9 mouse cellular contexts compared by ENCODE assay signal in the genomic region with DNA sequence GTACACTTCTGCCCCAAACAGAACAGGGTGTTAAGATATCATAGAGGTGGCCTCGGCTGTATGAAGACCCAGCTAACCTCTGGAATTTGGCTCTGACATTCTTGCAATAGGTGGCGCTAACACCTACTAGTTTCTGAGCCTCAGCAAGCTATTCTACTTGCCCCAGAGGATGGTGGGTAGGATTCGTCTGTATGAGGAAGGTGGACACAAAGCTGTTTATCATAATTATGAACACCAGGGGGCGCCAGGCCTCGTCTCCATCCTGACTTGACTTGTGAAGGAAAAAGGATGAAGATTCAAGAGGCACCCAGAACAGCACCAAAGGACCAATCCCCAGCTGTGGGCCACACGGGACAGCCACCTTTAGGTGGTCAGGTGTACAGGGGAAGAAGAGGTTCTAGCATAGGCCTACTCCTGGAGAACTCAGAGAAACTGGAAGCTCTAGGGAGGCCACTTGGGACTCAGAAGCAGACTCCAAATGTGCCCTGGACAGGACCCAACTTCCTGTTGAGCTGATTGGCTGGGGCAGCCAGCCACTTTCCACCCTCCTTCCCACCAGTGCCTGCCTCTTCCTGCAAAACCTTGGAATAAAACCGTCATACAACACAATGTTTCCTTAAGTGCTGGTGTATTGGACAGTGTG. TPM values are rescaled to one million over a fixed set of nuclear protein-coding genes. Genes with fewer than 3 reads are reported as not detected.
A peak's percentile ranks its signal among the peaks of the same experiment; 100 is the strongest.
DNase-seq lines count a peak whose midpoint lies in the region; ATAC-seq and TF ChIP-seq lines count a peak whose summit lies in the region.
"Had no signal": no experiment of that assay in that cellular context is flagged by ENCODE, and none has a peak within 500 bp of the region (broad histone marks: within the 10 kb centered on the region; RNA-seq: fewer than 3 reads in every experiment).

No protein-coding gene starts in this region.

- no peaks in the 10 kb centered on the region for H3K27me3 ChIP-seq in hindbrain, embryonic 10.5 days (ENCODE audit: insufficient read depth, poor library complexity, severe bottlenecking)
- no peaks in the 10 kb centered on the region for H3K27me3 ChIP-seq in hindbrain, embryonic 12.5 days
- H3K27me3 ChIP-seq in G1E (ENCODE audit: insufficient read depth, low read length) = no peaks in the 10 kb centered on the region
- no peaks in the 10 kb centered on the region for H3K27me3 ChIP-seq in midbrain, postnatal 0 days (ENCODE audit: insufficient read depth, low read length)
- H3K27me3 ChIP-seq: limb, embryonic 13.5 days had no signal

- H3K9ac ChIP-seq in hindbrain, embryonic 12.5 days = no peak overlapping the region
- no peak overlapping the region for H3K9ac ChIP-seq in midbrain, postnatal 0 days (replicated peaks; ENCODE audit: low read length, poor library complexity, severe bottlenecking)
- H3K9ac ChIP-seq: limb, embryonic 13.5 days had no signal

- H3K36me3 ChIP-seq in hindbrain, embryonic 10.5 days = no peaks in the 10 kb centered on the region
- no peaks in the 10 kb centered on the region for H3K36me3 ChIP-seq in hindbrain, embryonic 12.5 days
- H3K36me3 ChIP-seq in G1E (replicated peaks) = no peaks in the 10 kb centered on the region
- no peaks in the 10 kb centered on the region for H3K36me3 ChIP-seq in midbrain, postnatal 0 days (ENCODE audit: insufficient read depth, low read length)
- H3K36me3 ChIP-seq: limb, embryonic 13.5 days had no signal

- ATAC-seq in hindbrain, embryonic 12.5 days (ENCODE audit: low FRiP score) = no peak
- no peak; the same call in 1 of the 2 replicates for ATAC-seq in G1E (ENCODE audit: extremely low read depth, insufficient number of reproducible peaks, low FRiP score, poor library complexity, severe bottlenecking)
- no peak for ATAC-seq in midbrain, postnatal 0 days (ENCODE audit: low FRiP score)

- peak; percentile 42 for DNase-seq in hindbrain, embryonic 10.5 days (ENCODE audit: low spot score)
- peak; percentile 19 for DNase-seq in G1E (ENCODE audit: low spot score)
- peak; percentile 20 for DNase-seq in cerebellum, adult 9-11 months
- DNase-seq in heart, adult 9 months (ENCODE audit: low spot score in 2 of 2) = peak; percentile 71 to 80
- peak; percentile 29 to 55 for DNase-seq in left cerebral cortex, adult 18-20 months (ENCODE audit: low spot score in 2 of 2)
- peak; percentile 48 for DNase-seq in midbrain, postnatal 0 days (ENCODE audit: low spot score)
- peak; percentile 69 for DNase-seq in testis, postnatal 10 days (ENCODE audit: low spot score)

- no peaks in the 10 kb centered on the region for H3K4me1 ChIP-seq in hindbrain, embryonic 10.5 days (replicated peaks)
- no peaks in the 10 kb centered on the region for H3K4me1 ChIP-seq in hindbrain, embryonic 12.5 days
- no peaks in the 10 kb centered on the region for H3K4me1 ChIP-seq in G1E (ENCODE audit: insufficient read depth, low read depth, low read length)
- 0 out of 2 replicates have a peak, but pooled peaks cover 3% of the 10 kb centered on the region for H3K4me1 ChIP-seq in midbrain, postnatal 0 days (ENCODE audit: insufficient read depth, low read length)

- no peak for TF ChIP-seq CTCF in G1E (IDR thresholded peaks at IDR 0.05; ENCODE audit: low read depth, low read length)
- peak; percentile 59 for TF ChIP-seq CTCF in midbrain, postnatal 0 days (IDR thresholded peaks at IDR 0.05)

- H3K9me3 ChIP-seq in hindbrain, embryonic 10.5 days = no peaks in the 10 kb centered on the region
- H3K9me3 ChIP-seq in hindbrain, embryonic 12.5 days (replicated peaks) = no peaks in the 10 kb centered on the region
- H3K9me3 ChIP-seq in G1E (replicated peaks) = no peaks in the 10 kb centered on the region
- no peaks in the 10 kb centered on the region for H3K9me3 ChIP-seq in midbrain, postnatal 0 days (ENCODE audit: low read length)
- H3K9me3 ChIP-seq: limb, embryonic 13.5 days had no signal

- H3K4me3 ChIP-seq in hindbrain, embryonic 10.5 days = no peak overlapping the region
- no peak overlapping the region for H3K4me3 ChIP-seq in hindbrain, embryonic 12.5 days
- no peak overlapping the region for H3K4me3 ChIP-seq in G1E (ENCODE audit: low read depth, low read length)
- no peak overlapping the region for H3K4me3 ChIP-seq in midbrain, postnatal 0 days (ENCODE audit: low read depth, low read length)
- H3K4me3 ChIP-seq: limb, embryonic 13.5 days had no signal

- 43% methylated on average over 7 of the region's 7 CpGs for WGBS in hindbrain, embryonic 10.5 days
- 48% methylated on average over 7 of the region's 7 CpGs for WGBS in hindbrain, embryonic 12.5 days
- WGBS in midbrain, postnatal 0 days = 46% methylated on average over 7 of the region's 7 CpGs

- no peak overlapping the region for H3K27ac ChIP-seq in hindbrain, embryonic 10.5 days
- H3K27ac ChIP-seq in hindbrain, embryonic 12.5 days = no peak overlapping the region
- no peak overlapping the region for H3K27ac ChIP-seq in midbrain, postnatal 0 days (ENCODE audit: low read depth, low read length)
- H3K27ac ChIP-seq: limb, embryonic 13.5 days had no signal

- no peak overlapping the region for H3K4me2 ChIP-seq in hindbrain, embryonic 12.5 days (replicated peaks)
- H3K4me2 ChIP-seq in midbrain, postnatal 0 days (ENCODE audit: low read depth, low read length, poor library complexity, severe bottlenecking) = no peak overlapping the region
- H3K4me2 ChIP-seq: limb, embryonic 13.5 days had no signal

RNA-seq across cellular contexts. Expression of gene Tspan2, which starts 32.3 kb away (rescaled TPM):
- polyA plus RNA-seq in hindbrain, embryonic 10.5 days (2016; fragmentation: Nextera tagmentation; extraction: Ambion mirVana) = 9.1 and 10.4 TPM in 2 replicates
- polyA plus RNA-seq in hindbrain, embryonic 12.5 days (2016; fragmentation: Nextera tagmentation; extraction: Ambion mirVana) = 7.5 and 8.0 TPM in 2 replicates
- total RNA-seq in G1E (2014; fragmentation: Nextera tagmentation) = not detected in 2 replicates
- total RNA-seq in G1E (2017) = 0.11 and 0.12 TPM in 2 replicates
- polyA plus RNA-seq in G1E (2012) = not detected in 2 replicates
- 10 to 100 TPM; 34.6 to 39.4 TPM for total RNA-seq in left cerebral cortex, adult 18-20 months (2021)
- total RNA-seq in midbrain, postnatal 0 days (2014; rRNA removed) = 25.9 and 26.1 TPM in 2 replicates
- polyA plus RNA-seq in midbrain, postnatal 0 days (2015; fragmentation: Nextera tagmentation; extraction: Ambion mirVana) = 13.4 and 15.5 TPM in 2 replicates

Comparison
In these comparisons a context has a peak if more than half of its experiments do, and no peak if none do; other contexts are left out.
1. DNase-seq: peak in every context shown above with its lines; median percentile 76 in heart, adult 9 months; 69 in testis, postnatal 10 days; 48 in midbrain, postnatal 0 days; 42 in hindbrain, embryonic 10.5 days; 42 in left cerebral cortex, adult 18-20 months; 20 in cerebellum, adult 9-11 months; 19 in G1E.